ENCODE assay signal across 19 mouse cellular contexts in the genomic region with DNA sequence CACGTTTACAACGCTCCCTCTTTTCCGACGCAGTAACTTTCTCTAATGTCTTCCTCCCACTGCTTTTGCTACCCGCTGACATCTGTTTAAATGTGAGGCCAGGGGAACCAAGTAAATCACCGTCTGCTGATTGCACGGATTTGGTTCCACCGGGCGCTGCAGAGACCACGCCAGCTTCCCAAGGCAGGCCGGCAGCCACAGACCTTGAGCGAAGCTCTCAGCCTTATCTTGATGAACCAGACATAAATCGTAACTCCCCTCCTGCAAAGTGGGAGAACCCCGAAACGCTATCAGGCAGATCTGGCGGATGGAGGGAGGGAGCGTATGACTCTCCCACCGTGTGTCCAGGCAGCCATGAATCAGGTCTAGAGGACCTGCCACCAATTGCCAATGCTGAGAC.
A peak's percentile ranks its signal among the peaks of the same experiment; 100 is the strongest.
DNase-seq lines count a peak whose midpoint lies in the region; ATAC-seq and TF ChIP-seq lines count a peak whose summit lies in the region.
"Had no signal": no experiment of that assay in that cellular context is flagged by ENCODE, and none has a peak within 500 bp of the region (broad histone marks: within the 10 kb centered on the region; RNA-seq: fewer than 3 reads in every experiment).

No protein-coding gene starts in this region.

- no peak for ATAC-seq in kidney, postnatal 0 days (replicated peaks; ENCODE audit: low FRiP score, low read depth)
- ATAC-seq in limb, embryonic 12.5 days (ENCODE audit: insufficient number of reproducible peaks, insufficient read depth, low FRiP score, low TSS enrichment, low read depth) = no peak
- ATAC-seq: CD4-positive, CD25-positive, alpha-beta regulatory T cell, adult 4 months; forebrain, embryonic 14.5 days; Patski had no signal

- intact Hi-C loops in heart, postnatal 36 days (cut with DNase I) = no loop called here

- H3K9ac ChIP-seq in kidney, postnatal 0 days (ENCODE audit: low read depth, low read length) = no peak overlapping the region
- H3K9ac ChIP-seq in limb, embryonic 12.5 days (replicated peaks) = peak overlapping the region; percentile 18; the same call in 1 of the 2 replicates
- H3K9ac ChIP-seq: embryonic facial prominence, embryonic 13.5 days; hindbrain, embryonic 12.5 days; liver, embryonic 14.5 days; lung, embryonic 15.5 days had no signal

- H3K4me1 ChIP-seq in kidney, postnatal 0 days (replicated peaks; ENCODE audit: insufficient read depth, low read length) = no peaks in the 10 kb centered on the region; the same call in 1 of the 2 replicates
- H3K4me1 ChIP-seq in limb, embryonic 12.5 days (replicated peaks) = peaks cover 37% of the 10 kb centered on the region

- 7% methylated on average over 18 of the region's 18 CpGs for WGBS in kidney, postnatal 0 days
- WGBS in limb, embryonic 12.5 days = 14% methylated on average over 18 of the region's 18 CpGs

- TF ChIP-seq CTCF in kidney, postnatal 0 days (IDR thresholded peaks at IDR 0.05; ENCODE audit: low read depth) = no peak

- no peaks in the 10 kb centered on the region for H3K9me3 ChIP-seq in kidney, postnatal 0 days (replicated peaks; ENCODE audit: low read length)
- peaks cover 3% of the 10 kb centered on the region; the same call in 1 of the 2 replicates for H3K9me3 ChIP-seq in limb, embryonic 12.5 days
- H3K9me3 ChIP-seq: embryonic facial prominence, embryonic 13.5 days; hindbrain, embryonic 12.5 days; lung, embryonic 15.5 days; midbrain, embryonic 10.5 days had no signal

- DNase-seq in kidney, postnatal 0 days (ENCODE audit: low spot score) = peak; percentile 85
- DNase-seq in kidney, adult 9 months = no peak
- DNase-seq in adrenal gland, adult 2 months = peak; percentile 48
- DNase-seq in adrenal gland, postnatal 10 days = peak; percentile 39
- no peak for DNase-seq in right cerebral cortex, postnatal 25 days
- DNase-seq in heart, postnatal 36 days = no peak
- DNase-seq: cerebellum, adult 9-11 months; gastrocnemius, postnatal 14 days; heart, adult 18-20 months; lung, postnatal 4 days had no signal

- no peaks in the 10 kb centered on the region for H3K36me3 ChIP-seq in kidney, postnatal 0 days (ENCODE audit: insufficient read depth, low read length)
- no peaks in the 10 kb centered on the region for H3K36me3 ChIP-seq in limb, embryonic 12.5 days
- H3K36me3 ChIP-seq: embryonic facial prominence, embryonic 13.5 days; hindbrain, embryonic 12.5 days; lung, embryonic 15.5 days; midbrain, embryonic 10.5 days had no signal

- no peak overlapping the region for H3K27ac ChIP-seq in kidney, postnatal 0 days
- H3K27ac ChIP-seq in limb, embryonic 12.5 days = no peak overlapping the region
- H3K27ac ChIP-seq: embryonic facial prominence, embryonic 13.5 days; hindbrain, embryonic 12.5 days; liver, embryonic 14.5 days; lung, embryonic 15.5 days; midbrain, embryonic 10.5 days had no signal

- H3K4me3 ChIP-seq in kidney, postnatal 0 days (replicated peaks; ENCODE audit: low read depth, low read length) = no peak overlapping the region
- no peak overlapping the region for H3K4me3 ChIP-seq in limb, embryonic 12.5 days (replicated peaks)
- H3K4me3 ChIP-seq: embryonic facial prominence, embryonic 13.5 days; hindbrain, embryonic 12.5 days; lung, embryonic 15.5 days; midbrain, embryonic 10.5 days had no signal

- no peak overlapping the region for H3K4me2 ChIP-seq in kidney, postnatal 0 days (ENCODE audit: low read length)
- no peak overlapping the region; the same call in 1 of the 2 replicates for H3K4me2 ChIP-seq in limb, embryonic 12.5 days
- H3K4me2 ChIP-seq: embryonic facial prominence, embryonic 13.5 days; hindbrain, embryonic 12.5 days; lung, embryonic 15.5 days had no signal

- H3K27me3 ChIP-seq in kidney, postnatal 0 days (ENCODE audit: insufficient read depth, low read length) = peaks cover 23% of the 10 kb centered on the region; the same call in 1 of the 2 replicates
- H3K27me3 ChIP-seq in limb, embryonic 12.5 days = peaks cover 82% of the 10 kb centered on the region

Comparison
In these comparisons a context has a peak if more than half of its experiments do, and no peak if none do; other contexts are left out.
1. DNase-seq: peak in kidney, postnatal 0 days (single experiment), adrenal gland, adult 2 months (single experiment) and adrenal gland, postnatal 10 days (single experiment); none in kidney, adult 9 months (single experiment), right cerebral cortex, postnatal 25 days (single experiment) and heart, postnatal 36 days (0 of 2).